Mouse (Mus musculus) layer of hippocampus, postnatal 14 days (tissue): ENCODE data around the gene Kmo. TPM values are rescaled to one million over a fixed set of nuclear protein-coding genes. Genes with fewer than 3 reads are reported as not detected.

Experiments
- DNase-seq, 2 experiments: peaks; one replicate each; pipeline ENCODE4 v3.0.0; 2021 to 2022; ENCODE audit warnings: low spot score in 2 of 2, mixed read lengths in 1 of 2
- total RNA-seq, 2 experiments: library from RNA; stranded (reverse); gene quantifications; 2 replicates each; pipeline ENCODE4 v1.2.3; 2021

Gene Kmo
- total RNA-seq, 2 experiments from 2014 or later = 0.14 to 0.33 TPM

GRCm38 (mm10) chr1:175692997-175693361, 72.8 kb downstream of the Kmo start:
- DNase-seq = no peak

DNA sequence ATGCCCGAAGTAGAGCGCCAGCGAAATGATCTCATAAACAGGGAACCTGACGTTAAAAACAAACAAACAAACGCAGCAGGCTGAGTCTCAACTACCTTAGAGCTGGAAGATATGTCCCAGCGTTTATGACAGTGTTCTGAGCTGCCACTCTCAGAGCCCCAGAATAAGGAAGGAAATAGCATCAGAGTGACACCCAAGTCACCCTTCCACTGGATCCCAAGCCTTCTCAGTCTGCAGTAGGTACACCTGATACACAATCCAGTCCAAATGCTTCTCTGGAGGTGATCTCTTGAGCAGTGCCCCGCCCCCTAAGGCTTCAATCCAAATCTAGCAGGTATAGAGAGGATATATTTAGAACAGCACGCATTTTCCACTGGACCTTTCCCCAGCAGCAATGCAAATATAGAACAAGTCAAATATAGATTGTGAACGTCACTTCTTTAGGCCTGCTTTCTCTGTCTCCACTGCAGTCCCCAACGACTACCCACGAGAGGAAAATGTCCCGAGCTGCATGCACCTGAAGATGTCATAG, 73.3 kb downstream of the Kmo start:
- no peak for DNase-seq

GRCm38 (mm10) chr1:175698293-175698692, 78.1 kb downstream of the Kmo start, which contains the start of gene Wdr64:
TSS of gene Wdr64 (plus strand) at chr1:175698593.
- no peak for DNase-seq

DNA sequence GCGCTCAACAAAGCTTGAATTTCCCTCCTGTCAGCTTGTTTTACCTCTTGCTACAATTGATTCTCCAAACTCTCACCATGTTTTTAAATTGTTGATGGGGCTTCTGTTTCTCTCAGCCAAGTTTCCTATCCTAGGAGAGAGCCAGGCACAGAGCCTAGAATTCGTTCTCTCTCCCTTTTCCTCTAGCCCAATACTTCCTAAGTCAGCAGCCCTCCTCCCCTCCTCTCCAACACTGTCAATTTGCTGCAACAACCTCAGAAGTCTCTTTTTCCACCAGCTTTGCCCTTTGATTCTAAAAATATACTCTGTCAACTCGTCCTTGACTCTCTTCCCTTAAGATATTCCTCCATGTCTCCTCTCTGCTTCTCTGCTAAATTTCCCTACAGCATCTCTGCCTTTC, 79.2 kb downstream of the Kmo start:
- no peak for DNase-seq

DNA sequence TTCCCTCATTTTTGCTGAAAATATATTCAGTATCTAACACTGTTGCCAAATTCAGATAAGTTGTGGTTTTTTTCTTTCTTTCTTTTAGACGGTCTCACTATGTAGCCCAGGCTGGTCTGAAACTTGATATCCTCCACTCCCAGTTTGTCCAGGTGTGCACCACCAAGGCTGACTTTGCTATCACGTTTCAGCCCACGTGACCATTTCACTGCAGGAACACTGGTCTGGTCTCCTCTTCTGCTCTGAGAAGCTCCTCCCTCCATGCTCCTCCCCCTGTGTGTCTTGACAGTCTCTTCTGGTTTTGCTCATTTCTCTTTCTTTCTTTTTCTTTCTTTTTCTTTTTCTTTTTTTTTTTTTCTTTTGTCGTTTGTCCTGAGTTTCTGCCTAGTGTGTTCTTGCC, 79.6 kb downstream of the Kmo start:
- DNase-seq = no peak

DNA sequence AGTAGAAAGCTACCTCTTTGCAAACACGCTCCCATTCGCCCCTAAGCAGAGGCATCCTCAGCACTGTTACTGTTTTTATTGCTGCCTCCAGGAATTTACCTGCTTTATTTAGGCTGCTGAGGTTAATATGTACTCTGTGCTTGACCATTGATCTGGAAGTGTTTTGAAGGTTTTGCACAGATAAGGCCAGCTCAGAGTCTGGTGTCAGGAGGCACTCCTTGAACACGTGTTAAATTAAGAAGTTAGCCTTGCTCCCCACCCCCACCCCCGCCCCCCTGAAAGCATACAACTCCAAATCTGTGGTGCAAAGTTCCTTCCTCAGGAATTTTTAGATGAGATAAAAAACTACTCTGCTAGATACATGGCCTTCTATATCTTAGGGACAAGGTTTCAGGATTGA, 81.0 kb downstream of the Kmo start:
- no peak for DNase-seq

DNA sequence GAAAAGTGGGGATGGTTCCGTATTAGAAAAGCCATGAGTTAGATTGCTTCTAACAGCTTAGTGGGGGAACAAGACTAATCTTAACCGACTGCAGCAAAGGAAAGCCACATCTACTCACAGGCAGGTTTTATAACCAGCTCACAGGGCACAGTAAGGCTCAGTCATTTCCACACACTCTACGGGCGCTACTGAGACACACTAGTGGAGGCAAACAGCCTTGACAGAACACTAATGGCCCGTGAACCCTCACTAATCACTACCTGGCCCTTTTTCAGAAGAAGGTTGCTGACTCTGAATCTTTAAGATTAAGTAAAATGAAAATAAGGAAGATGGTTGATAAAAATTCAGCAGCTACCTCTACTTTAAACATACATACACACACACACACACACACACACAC, 87.4 kb downstream of the Kmo start:
- DNase-seq = no peak

DNA sequence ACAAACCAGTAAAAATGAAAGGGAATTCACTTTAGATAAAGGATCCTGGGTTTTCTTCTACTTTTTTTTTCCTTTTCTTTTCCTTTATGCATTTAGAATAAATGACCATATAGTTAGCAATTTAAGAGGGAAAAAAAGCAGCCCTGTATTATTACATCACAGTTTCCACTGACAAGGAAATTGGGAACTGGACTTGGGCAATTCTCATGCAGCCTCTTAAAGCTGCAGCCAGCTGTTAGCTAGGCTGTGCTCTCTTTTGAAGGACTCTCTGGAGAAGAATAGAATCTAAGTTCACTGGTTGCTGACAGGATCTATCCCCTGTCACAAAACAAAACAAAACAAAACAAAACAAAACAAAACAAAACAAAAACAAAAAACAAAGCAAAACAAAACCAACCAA, 87.8 kb downstream of the Kmo start:
- DNase-seq = no peak

Other genes with a start within 250 kb of the Kmo start
- gene Rgs7, start 127.9 kb upstream of the Kmo start, total RNA-seq = 10 to 100 TPM; 81.5 to 82.5 TPM
- 10 to 100 TPM; 86.1 to 87.2 TPM for gene Fh1, start 5.3 kb downstream of the Kmo start, total RNA-seq
- gene Opn3, start 72.4 kb downstream of the Kmo start, total RNA-seq = 1 to 10 TPM; 2.1 to 4.8 TPM
- 1 to 10 TPM; 6.0 to 6.8 TPM for gene Chml, start 72.5 kb downstream of the Kmo start, total RNA-seq
- not detected for gene Wdr64, start 78.2 kb downstream of the Kmo start, total RNA-seq